Mouse (Mus musculus) olfactory bulb, adult 2 months (tissue): ENCODE measurements around the gene Churc1.

Source experiments
- CTCF ChIP-seq: fragments of 200-500 bp; IDR thresholded peaks from 2 replicates; pipeline ENCODE4 v1.5.1; 2012; ENCODE audit warnings: low read depth, mild to moderate bottlenecking, low read length, moderate library complexity; ENCODE audit not compliant: insufficient read depth
- POLR2A ChIP-seq: fragments of 200-500 bp; IDR thresholded peaks from 2 replicates; pipeline ENCODE4 v1.6.1; 2012; ENCODE audit warnings: mild to moderate bottlenecking, low read depth, low read length, moderate library complexity; ENCODE audit not compliant: insufficient read depth

GRCm38 (mm10) chr12:76784056-76784619, 18.8 kb downstream of the Churc1 start:
- TF ChIP-seq CTCF, result no peak
- TF ChIP-seq POLR2A, result no peak
